Mouse (Mus musculus) G1E (cell line): ENCODE results near the gene Wdr92. TPM values are rescaled to one million over a fixed set of nuclear protein-coding genes. Genes with fewer than 3 reads are reported as not detected.
A peak's percentile ranks its signal among the peaks of the same experiment; 100 is the strongest.

Experiments used
- ATAC-seq: 2 replicates; pipeline ENCODE4 v1.8.0; 2016; ENCODE audit warnings: mild to moderate bottlenecking; ENCODE audit not compliant: insufficient number of reproducible peaks, poor library complexity, low FRiP score, severe bottlenecking; ENCODE audit errors: extremely low read depth
- DNase-seq: peaks from one replicate; pipeline ENCODE4 v3.0.0; 2012; ENCODE audit warnings: low spot score
- H3K27me3 ChIP-seq: 2 replicates; pipeline ENCODE4 v1.6.1; 2012; ENCODE audit warnings: mild to moderate bottlenecking, low read length, inconsistent platforms; ENCODE audit not compliant: insufficient read depth
- H3K36me3 ChIP-seq: replicated peaks from 2 replicates; pipeline ENCODE3; 2012; ENCODE audit warnings: mild to moderate bottlenecking, inconsistent platforms
- H3K4me1 ChIP-seq: 2 replicates; pipeline ENCODE4 v1.6.1; 2012; ENCODE audit warnings: low read depth, low read length, inconsistent platforms, mixed read lengths; ENCODE audit not compliant: insufficient read depth
- H3K4me3 ChIP-seq: 2 replicates; pipeline ENCODE4 v1.5.1; 2012; ENCODE audit warnings: low read depth, mild to moderate bottlenecking, inconsistent platforms, low read length, moderate library complexity, mixed read lengths
- H3K9me3 ChIP-seq: replicated peaks from 2 replicates; pipeline ENCODE4 v1.6.1; 2012; ENCODE audit warnings: inconsistent platforms
- CTCF ChIP-seq: IDR thresholded peaks from 2 replicates; pipeline ENCODE4 v1.5.1; 2012; ENCODE audit warnings: low read depth, low read length, inconsistent platforms, mixed read lengths
- GATA1 ChIP-seq: IDR thresholded peaks from 2 replicates; pipeline ENCODE4 v1.6.1; 2012; ENCODE audit warnings: borderline replicate concordance, low read length, inconsistent platforms, mixed read lengths
- GATA2 ChIP-seq: IDR thresholded peaks from 2 replicates; pipeline ENCODE4 v1.6.1; 2012; ENCODE audit warnings: low read depth, low read length, inconsistent platforms, borderline replicate concordance
- POLR2AphosphoS5 ChIP-seq: IDR thresholded peaks from 2 replicates; pipeline ENCODE4 v1.6.1; 2012; ENCODE audit warnings: low read depth, low read length, inconsistent platforms; ENCODE audit not compliant: insufficient replicate concordance
- TAL1 ChIP-seq: conservative IDR thresholded peaks from 2 replicates; pipeline ENCODE4 v1.6.1; 2012; ENCODE audit warnings: low read depth, low read length, inconsistent platforms, mixed read lengths
- polyA plus RNA-seq: library from polyadenylated mRNA; stranded (reverse); fragments of >175 nt; gene quantifications from 2 replicates; pipeline ENCODE4 v1.2.3, GENCODE M21; 2012
- total RNA-seq, 2 experiments: library from RNA; stranded (forward) in 1 of 2; stranded (reverse) in 1 of 2; fragments of 200-1000 nt in 1 of 2; fragments of >200 nt in 1 of 2; fragmentation: Nextera tagmentation in 1 of 2; gene quantifications; 2 replicates each; pipeline ENCODE4 v1.2.3; 2014 to 2017

Gene Wdr92
- total and polyA plus RNA-seq, 3 experiments = 4.8 to 45.1 (median 29.6) TPM

DNA sequence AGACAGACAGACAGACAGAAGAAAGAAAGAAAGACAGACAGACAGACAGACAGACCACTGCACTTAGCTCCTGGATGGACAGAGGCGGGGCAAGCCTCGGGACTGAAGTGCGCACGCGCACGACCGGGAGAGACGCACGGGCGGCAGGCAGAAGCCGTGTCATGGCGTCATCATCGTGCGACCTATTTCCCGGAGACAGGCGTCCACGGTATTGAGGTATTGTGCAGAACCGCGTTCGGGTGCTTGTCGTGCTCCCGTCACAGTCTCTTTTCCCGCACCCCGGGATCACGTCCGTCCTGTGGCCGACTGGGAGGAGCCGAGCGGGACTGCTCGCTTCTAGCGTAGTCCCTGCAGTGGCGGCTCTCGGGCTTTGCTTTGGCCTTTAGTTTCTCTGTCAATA lies 75.5 kb downstream of the Wdr92 start, which contains the start of gene C1d:
TSS of gene C1d (plus strand) at position 137 of the 400 bp plus-strand sequence.
- Histone ChIP-seq H3K4me3 (peak within 1 kb of the TSS; percentile 79), H3K27me3 (no peaks in the 10 kb centered on the region), H3K4me1 (peaks cover 5% of the 10 kb centered on the region), H3K36me3 (peaks cover 4% of the 10 kb centered on the region), H3K9me3 (no peaks in the 10 kb centered on the region)
- DNase-seq (peak; percentile 65), ATAC-seq (peak; percentile 68)
- TF ChIP-seq GATA1 = no peak
- TF ChIP-seq CTCF = no peak
- no peak for TF ChIP-seq TAL1
- no peak for TF ChIP-seq POLR2AphosphoS5
- TF ChIP-seq GATA2 = no peak

- TF ChIP-seq GATA1 = no peak
- no peak for TF ChIP-seq GATA2
- no peak for TF ChIP-seq POLR2AphosphoS5
- TF ChIP-seq TAL1 = no peak
- no peak for TF ChIP-seq CTCF
- Histone ChIP-seq H3K27me3 (no peaks in the 10 kb centered on the region), H3K9me3 (no peaks in the 10 kb centered on the region), H3K36me3 (peaks cover 7% of the 10 kb centered on the region), H3K4me3 (peak overlapping the region; percentile 79), H3K4me1 (peaks cover 5% of the 10 kb centered on the region)
- DNase-seq (no peak), ATAC-seq (peak; percentile 47; the same call in 1 of the 2 replicates)
Observed at GRCm38 (mm10) chr11:17257861-17258260, 76.0 kb downstream of the Wdr92 start.

- Histone ChIP-seq H3K4me1 (no peaks in the 10 kb centered on the region; the same call in 1 of the 2 replicates), H3K27me3 (peaks cover 8% of the 10 kb centered on the region; the same call in 1 of the 2 replicates), H3K9me3 (no peaks in the 10 kb centered on the region), H3K4me3 (no peak overlapping the region), H3K36me3 (peaks cover 23% of the 10 kb centered on the region)
- ATAC-seq (no peak), DNase-seq (no peak)
- TF ChIP-seq POLR2AphosphoS5 = no peak
- no peak for TF ChIP-seq CTCF
- no peak for TF ChIP-seq GATA1
- no peak for TF ChIP-seq GATA2
- TF ChIP-seq TAL1 = no peak
Observed at GRCm38 (mm10) chr11:17267176-17267575, 85.3 kb downstream of the Wdr92 start.

GRCm38 (mm10) chr11:17268801-17269200 lies 86.9 kb downstream of the Wdr92 start:
- no peak for TF ChIP-seq GATA2
- TF ChIP-seq GATA1 = no peak
- no peak for TF ChIP-seq TAL1
- no peak for TF ChIP-seq POLR2AphosphoS5
- TF ChIP-seq CTCF = no peak
- H3K4me3 ChIP-seq = no peak overlapping the region

GRCm38 (mm10) chr11:17279959-17280358 lies 98.1 kb downstream of the Wdr92 start:
- TF ChIP-seq POLR2AphosphoS5 (no peak), CTCF (peak; percentile 82), GATA1 (no peak)
- Histone ChIP-seq H3K9me3 (no peaks in the 10 kb centered on the region), H3K36me3 (no peaks in the 10 kb centered on the region), H3K27me3 (peaks cover 5% of the 10 kb centered on the region), H3K4me3 (no peak overlapping the region), H3K4me1 (peaks cover 5% of the 10 kb centered on the region)
- peak; percentile 49; the same call in 1 of the 2 replicates for ATAC-seq
- DNase-seq = peak; percentile 19

More at GRCm38 (mm10) chr11:17268801-17269200, 86.9 kb downstream of the Wdr92 start:
- ATAC-seq = no peak
- Histone ChIP-seq H3K4me1 (no peaks in the 10 kb centered on the region; the same call in 1 of the 2 replicates), H3K27me3 (peaks cover 12% of the 10 kb centered on the region; the same call in 1 of the 2 replicates), H3K36me3 (peaks cover 17% of the 10 kb centered on the region), H3K9me3 (no peaks in the 10 kb centered on the region)
- no peak for DNase-seq

Other genes with a start within 250 kb of the Wdr92 start
- 34.1 and 48.9 TPM in 2 replicates for gene Fbxo48, start 230.7 kb upstream of the Wdr92 start, total RNA-seq (2014; fragmentation: Nextera tagmentation)
- 16.0 and 18.7 TPM in 2 replicates for gene Fbxo48, start 230.7 kb upstream of the Wdr92 start, total RNA-seq (2017)
- gene Fbxo48, start 230.7 kb upstream of the Wdr92 start, polyA plus RNA-seq = 0.76 and 1.3 TPM in 2 replicates
- not detected in 2 replicates for gene Cnrip1, start 130.5 kb upstream of the Wdr92 start, total RNA-seq (2014; fragmentation: Nextera tagmentation)
- 0.06 and 0.27 TPM in 2 replicates for gene Cnrip1, start 130.5 kb upstream of the Wdr92 start, total RNA-seq (2017)
- gene Cnrip1, start 130.5 kb upstream of the Wdr92 start, polyA plus RNA-seq = not detected in 2 replicates
- 114 and 120 TPM in 2 replicates for gene Plek, start 129.7 kb upstream of the Wdr92 start, total RNA-seq (2014; fragmentation: Nextera tagmentation)
- gene Plek, start 129.7 kb upstream of the Wdr92 start, total RNA-seq (2017) = 312 and 315 TPM in 2 replicates
- 1.8 and 2.9 TPM in 2 replicates for gene Plek, start 129.7 kb upstream of the Wdr92 start, polyA plus RNA-seq
- gene Ppp3r1, start 22.8 kb upstream of the Wdr92 start, total RNA-seq (2014; fragmentation: Nextera tagmentation) = 80.7 and 87.3 TPM in 2 replicates
- 82.9 and 88.5 TPM in 2 replicates for gene Ppp3r1, start 22.8 kb upstream of the Wdr92 start, total RNA-seq (2017)
- 23.0 and 27.7 TPM in 2 replicates for gene Ppp3r1, start 22.8 kb upstream of the Wdr92 start, polyA plus RNA-seq
- 43.3 and 44.1 TPM in 2 replicates for gene Pno1, start 29.5 kb downstream of the Wdr92 start, total RNA-seq (2014; fragmentation: Nextera tagmentation)
- 93.2 and 96.7 TPM in 2 replicates for gene Pno1, start 29.5 kb downstream of the Wdr92 start, total RNA-seq (2017)
- 43.5 and 44.9 TPM in 2 replicates for gene Pno1, start 29.5 kb downstream of the Wdr92 start, polyA plus RNA-seq
- gene C1d, start 75.5 kb downstream of the Wdr92 start, total RNA-seq (2014; fragmentation: Nextera tagmentation) = 9.3 and 15.0 TPM in 2 replicates
- gene C1d, start 75.5 kb downstream of the Wdr92 start, total RNA-seq (2017) = 33.4 and 39.8 TPM in 2 replicates
- gene C1d, start 75.5 kb downstream of the Wdr92 start, polyA plus RNA-seq = 1.7 and 2.7 TPM in 2 replicates